Mouse (Mus musculus) thymus, postnatal 0 days (tissue): ENCODE measurements at regions not wholly inside any gene's neighbourhood (a gene's known extent, or its start where the extent isn't known, plus 50 kb on each side); places are given as distances from the start of the nearest gene placed in this dataset.

Experiments
- DNase-seq: peaks from one replicate; pipeline ENCODE4 v3.0.0-alpha.2; 2015; ENCODE audit warnings: low spot score

GRCm38 (mm10) chr19:15800856-15801706 lies 146.1 kb downstream of the Psat1 start:
- no peak for DNase-seq

GRCm38 (mm10) chr19:15796466-15796865 lies 150.7 kb downstream of the Psat1 start:
- no peak for DNase-seq

GRCm38 (mm10) chr19:15791942-15792341 lies 155.2 kb downstream of the Psat1 start:
- DNase-seq = no peak

DNA sequence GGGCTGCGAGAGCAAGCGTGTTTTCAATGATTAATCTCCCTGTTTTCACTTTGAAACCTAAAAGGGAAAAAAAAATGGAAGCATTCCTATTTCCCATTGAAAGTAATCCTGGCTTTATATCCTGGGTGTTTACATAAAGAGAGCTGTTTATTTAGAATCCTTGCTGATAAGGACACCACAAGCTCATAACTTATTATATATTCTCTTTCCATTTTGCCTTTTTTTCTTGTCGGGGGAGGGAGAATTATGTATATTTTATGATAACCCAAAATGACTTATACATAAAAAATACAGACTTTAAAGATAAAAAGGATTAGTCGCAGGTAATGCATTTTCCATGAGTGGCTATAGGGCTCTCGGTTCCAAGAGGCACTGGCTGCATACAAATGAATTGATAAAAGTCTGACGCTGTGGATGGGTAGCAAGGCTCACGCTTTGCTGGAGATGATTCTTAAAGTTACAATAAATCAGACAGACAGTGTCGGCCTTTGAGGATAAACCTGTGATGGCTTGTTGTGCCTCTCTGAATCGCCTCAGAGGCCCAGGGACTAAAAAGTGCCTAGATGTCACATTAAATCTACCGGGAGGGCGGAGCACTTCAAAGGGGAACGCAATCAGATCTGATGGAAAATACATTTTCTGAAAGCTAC lies 155.7 kb downstream of the Psat1 start:
- no peak for DNase-seq

GRCm38 (mm10) chr19:15790620-15791263 lies 156.4 kb downstream of the Psat1 start:
- no peak for DNase-seq

- no peak for DNase-seq
Observed at GRCm38 (mm10) chr19:15789741-15790140, 157.4 kb downstream of the Psat1 start.

GRCm38 (mm10) chr19:15784644-15785043 lies 162.5 kb downstream of the Psat1 start:
- DNase-seq = no peak

DNA sequence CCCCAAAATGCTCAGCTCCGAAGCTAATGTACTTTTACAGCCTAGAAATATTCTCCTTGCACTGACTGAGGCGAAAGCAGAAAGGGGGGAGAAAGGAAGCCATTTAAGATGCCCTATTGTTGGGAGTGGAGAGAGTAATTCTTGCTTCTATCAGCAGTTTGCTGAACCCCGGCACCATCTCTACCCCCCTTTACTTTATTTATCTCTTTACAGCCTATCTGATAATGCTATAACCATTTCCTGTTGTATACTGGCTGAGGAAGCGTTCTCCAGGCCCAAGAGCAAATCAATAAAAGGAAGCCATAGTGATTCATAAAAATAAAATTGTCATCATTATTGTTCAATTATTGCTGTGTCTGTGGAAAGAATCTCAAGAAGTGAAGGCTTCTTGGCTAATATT lies 177.5 kb downstream of the Psat1 start:
- no peak for DNase-seq

DNA sequence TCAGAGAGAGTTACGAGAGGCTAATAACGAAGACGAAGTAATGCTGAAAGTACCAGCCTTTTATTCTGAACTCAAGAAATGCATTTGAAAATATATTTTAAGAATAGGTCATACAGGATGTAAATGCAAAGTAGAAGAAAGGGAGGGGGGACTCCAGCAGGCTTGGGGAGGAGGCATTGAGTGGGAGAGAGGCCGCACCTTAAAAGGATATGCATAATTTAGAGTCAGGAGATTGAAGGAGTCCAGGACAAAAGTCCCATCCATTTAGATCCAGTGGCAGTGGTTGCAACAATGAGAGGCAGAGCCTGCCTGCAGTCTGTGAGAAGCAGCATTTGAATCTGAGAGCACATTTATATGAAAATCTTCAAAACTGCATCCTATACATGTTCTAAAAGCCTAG lies 186.1 kb downstream of the Psat1 start:
- no peak for DNase-seq

- no peak for DNase-seq
Observed at GRCm38 (mm10) chr19:15745026-15745777, 201.9 kb downstream of the Psat1 start.

- DNase-seq = no peak
Observed at GRCm38 (mm10) chr19:15736200-15736599, 210.9 kb downstream of the Psat1 start.

- no peak for DNase-seq
Observed at GRCm38 (mm10) chr19:15726785-15727406, 220.2 kb downstream of the Psat1 start.

DNA sequence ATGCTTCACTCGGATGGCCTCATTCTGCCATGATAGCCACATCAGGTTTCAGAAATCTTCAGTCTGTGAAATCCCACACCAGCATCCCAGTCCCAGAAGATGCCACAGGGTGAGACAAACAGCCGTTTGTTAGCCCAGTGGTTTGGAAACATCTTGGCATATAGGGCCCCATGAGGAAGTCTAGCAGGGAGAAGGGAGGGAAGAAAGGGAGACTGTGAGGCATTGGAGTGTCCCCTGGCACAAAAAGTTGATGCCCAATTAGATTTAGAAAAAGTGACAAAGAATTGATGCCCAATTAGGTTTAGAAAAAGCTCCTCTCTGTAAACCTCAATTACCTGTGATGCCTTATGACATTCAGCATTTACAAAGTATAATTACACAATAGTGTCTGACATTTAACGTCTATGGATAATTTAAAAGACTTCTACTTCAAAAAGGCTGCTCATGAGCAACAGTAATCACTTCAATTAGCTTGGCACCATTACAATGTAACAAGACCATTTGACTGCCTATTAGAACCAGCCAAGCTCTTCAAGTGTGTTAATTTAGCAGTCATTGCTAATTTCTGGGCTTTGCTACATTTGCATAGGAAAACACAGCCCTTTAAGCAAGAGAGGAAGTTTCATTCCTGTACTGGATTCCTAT lies 254.6 kb downstream of the Psat1 start:
- DNase-seq = no peak

- DNase-seq = no peak
Observed at GRCm38 (mm10) chr19:15669996-15670395, 277.1 kb downstream of the Psat1 start.

DNA sequence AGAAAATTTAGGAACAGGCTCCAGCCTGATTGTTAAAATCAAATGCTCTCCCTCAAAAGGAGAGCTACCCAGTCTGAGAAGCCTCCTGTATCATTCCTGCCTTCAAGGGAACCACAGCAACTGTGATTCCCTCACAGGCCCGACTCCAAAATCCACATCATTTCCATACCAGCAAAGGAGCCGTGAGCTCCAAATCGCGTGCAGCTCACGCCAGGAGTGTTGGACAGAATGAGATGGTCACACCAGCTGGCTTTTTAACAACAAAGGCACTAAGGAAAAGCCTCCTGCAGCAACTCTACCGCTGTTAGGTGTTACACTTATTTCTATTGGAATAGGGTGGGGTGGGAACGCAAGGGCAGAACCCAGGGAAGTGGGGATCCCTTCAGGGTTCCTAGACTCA lies 277.6 kb downstream of the Psat1 start:
- no peak for DNase-seq

DNA sequence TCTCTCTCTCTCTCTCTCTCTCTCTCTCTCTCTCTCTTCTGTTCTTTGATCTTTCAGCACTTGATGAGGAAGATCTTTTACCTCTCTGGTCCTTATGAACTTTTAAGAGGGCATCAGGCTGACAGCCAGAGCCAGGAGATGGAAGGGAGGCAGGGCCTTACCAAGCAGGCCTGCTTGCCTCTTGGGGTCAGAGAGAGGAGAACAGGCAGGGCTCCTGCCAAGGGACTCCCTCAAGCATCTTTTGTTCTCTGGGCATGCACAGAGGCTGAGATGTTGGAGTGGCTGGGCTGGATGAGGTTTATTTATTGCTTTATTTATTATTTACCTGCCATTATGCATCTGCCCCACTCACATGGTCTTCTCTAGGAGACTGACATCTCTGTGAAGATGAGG lies 278.5 kb downstream of the Psat1 start:
- DNase-seq = no peak

- no peak for DNase-seq
Observed at GRCm38 (mm10) chr19:15667889-15668623, 279.1 kb downstream of the Psat1 start.

DNA sequence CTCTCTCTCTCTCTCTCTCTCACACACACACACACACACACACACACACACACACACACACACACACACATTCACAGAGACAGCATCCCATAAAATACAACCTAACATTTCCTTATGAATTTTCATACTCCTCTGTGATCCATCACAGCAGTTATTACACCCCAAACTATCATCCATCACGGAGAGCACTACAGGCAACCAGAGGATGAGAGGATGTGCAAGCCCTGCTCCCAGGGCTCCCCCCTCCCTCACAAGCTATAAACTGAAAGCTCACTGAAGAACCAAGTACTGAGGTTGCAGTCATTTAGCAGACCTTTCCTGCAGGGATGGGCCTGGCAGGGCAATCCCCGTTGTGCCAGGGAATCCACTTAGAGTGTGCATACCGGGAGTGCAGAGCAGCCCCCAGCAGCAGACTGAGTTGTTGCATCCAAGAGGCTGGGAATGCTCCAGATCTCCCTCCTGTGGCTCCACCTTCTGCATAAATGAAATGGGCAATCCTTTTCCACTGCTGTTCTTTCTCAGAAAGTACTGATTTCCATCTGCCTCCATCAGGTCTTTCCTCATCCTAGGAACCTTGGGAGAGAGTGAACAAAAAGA lies 283.4 kb downstream of the Psat1 start:
- no peak for DNase-seq

DNA sequence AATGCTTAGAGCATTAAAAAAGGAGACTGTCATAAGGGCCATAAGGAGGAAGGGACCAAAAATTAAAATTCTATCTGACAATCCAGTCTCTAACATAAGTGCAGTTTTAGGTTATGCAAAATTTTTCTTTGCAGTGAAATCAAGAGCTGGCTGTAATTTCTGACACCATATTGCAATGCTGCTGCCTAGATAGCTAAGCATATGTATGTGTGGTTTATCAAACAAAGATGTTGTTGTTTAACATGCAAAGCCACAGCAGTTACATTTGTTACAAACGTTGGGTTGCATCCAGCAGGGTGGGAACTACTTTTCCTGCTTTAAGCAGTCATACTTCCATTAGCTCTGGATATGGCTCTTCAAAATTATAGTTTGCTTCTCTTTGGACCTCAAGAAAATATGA lies 288.5 kb downstream of the Psat1 start:
- no peak for DNase-seq

DNA sequence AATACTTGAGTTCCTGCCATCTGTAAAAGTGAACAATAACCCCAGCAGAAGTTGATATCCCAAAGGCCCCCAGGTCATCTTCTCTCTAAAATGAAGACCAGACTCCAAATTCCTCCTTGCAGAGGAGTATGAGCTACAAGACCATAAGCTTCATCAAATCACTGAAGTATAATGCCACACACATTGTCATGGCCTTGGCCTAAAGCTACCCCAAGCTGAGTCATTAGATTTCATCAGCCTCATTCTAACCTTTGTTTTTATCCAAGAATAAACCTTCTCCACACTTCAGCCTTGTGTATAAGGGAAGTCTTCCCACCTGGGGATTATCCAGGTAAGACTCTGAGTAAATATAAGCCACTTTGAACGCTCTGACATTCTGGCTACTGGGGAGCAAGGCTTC lies 289.3 kb downstream of the Psat1 start:
- no peak for DNase-seq
